Mouse (Mus musculus): ENCODE results near the gene Phospho1. TPM values are rescaled to one million over a fixed set of nuclear protein-coding genes. Genes with fewer than 3 reads are reported as not detected.

Phospho1 gene
- polyA plus RNA-seq, 1 experiment from 2014 or later = not detected

Other genes with a start within 250 kb of the Phospho1 start
- gene Ngfr, start 236.8 kb upstream of the Phospho1 start, polyA plus RNA-seq (2015; fragmentation: Nextera tagmentation; extraction: Ambion mirVana) = 6.1 and 7.9 TPM in 2 replicates
- 187 and 192 TPM in 2 replicates for gene Phb, start 157.5 kb upstream of the Phospho1 start, polyA plus RNA-seq (2015; fragmentation: Nextera tagmentation; extraction: Ambion mirVana)
- gene Zfp652, start 111.8 kb upstream of the Phospho1 start, polyA plus RNA-seq (2015; fragmentation: Nextera tagmentation; extraction: Ambion mirVana) = 32.5 and 35.4 TPM in 2 replicates
- gene B130006D01Rik, start 100.9 kb upstream of the Phospho1 start, polyA plus RNA-seq (2015; fragmentation: Nextera tagmentation; extraction: Ambion mirVana) = 1.4 and 1.9 TPM in 2 replicates
- 2.5 and 2.6 TPM in 2 replicates for gene Gngt2, start 12.7 kb downstream of the Phospho1 start, polyA plus RNA-seq (2015; fragmentation: Nextera tagmentation; extraction: Ambion mirVana)
- gene Abi3, start 18.0 kb downstream of the Phospho1 start, polyA plus RNA-seq (2015; fragmentation: Nextera tagmentation; extraction: Ambion mirVana) = 1.7 and 2.0 TPM in 2 replicates
- not detected in 2 replicates for gene B4galnt2, start 90.4 kb downstream of the Phospho1 start, polyA plus RNA-seq (2015; fragmentation: Nextera tagmentation; extraction: Ambion mirVana)
- 22.0 and 27.1 TPM in 2 replicates for gene Igf2bp1, start 181.4 kb downstream of the Phospho1 start, polyA plus RNA-seq (2015; fragmentation: Nextera tagmentation; extraction: Ambion mirVana)
- not detected in 2 replicates for gene Gip, start 200.0 kb downstream of the Phospho1 start, polyA plus RNA-seq (2015; fragmentation: Nextera tagmentation; extraction: Ambion mirVana)
- 136 and 142 TPM in 2 replicates for gene Snf8, start 210.4 kb downstream of the Phospho1 start, polyA plus RNA-seq (2015; fragmentation: Nextera tagmentation; extraction: Ambion mirVana)
- 35.1 and 37.2 TPM in 2 replicates for gene Ube2z, start 240.9 kb downstream of the Phospho1 start, polyA plus RNA-seq (2015; fragmentation: Nextera tagmentation; extraction: Ambion mirVana)